Mouse (Mus musculus) monocyte, adult 2 months (primary cell): ENCODE data around the gene Entpd4b.
"Not testable (repeated sequence)": the region's sequence is repeated elsewhere in the genome, so short reads cannot be mapped to it uniquely, and the experiment has no call there.

Experiments used
- DNase-seq, 2 experiments: peaks; one replicate each; pipeline ENCODE4 v3.0.0; 2022; ENCODE audit warnings: low spot score in 2 of 2, low read depth in 1 of 2

Gene Entpd4b

GRCm38 (mm10) chr14:69555110-69555831, at the start of gene Entpd4b:
Gene Entpd4b (plus strand): TSS chr14:69555424.
- not testable (repeated sequence) for DNase-seq

- not testable (repeated sequence) for DNase-seq
These were observed 48.2 kb upstream of the Entpd4b start for GRCm38 (mm10) chr14:69507000-69507399.

GRCm38 (mm10) chr14:69512449-69512848, 42.8 kb upstream of the Entpd4b start, which contains the start of gene Gm27179:
Gene Gm27179 (minus strand): TSS chr14:69512549.
- DNase-seq = not testable (repeated sequence)

GRCm38 (mm10) chr14:69520810-69521209, 34.4 kb upstream of the Entpd4b start:
- not testable (repeated sequence) for DNase-seq

GRCm38 (mm10) chr14:69523001-69523400, 32.2 kb upstream of the Entpd4b start:
- not testable (repeated sequence) for DNase-seq

GRCm38 (mm10) chr14:69526202-69526601, 29.0 kb upstream of the Entpd4b start:
- not testable (repeated sequence) for DNase-seq

GRCm38 (mm10) chr14:69536539-69536938, 18.7 kb upstream of the Entpd4b start:
- DNase-seq = not testable (repeated sequence)

- DNase-seq = not testable (repeated sequence)
These were observed 15.1 kb upstream of the Entpd4b start for GRCm38 (mm10) chr14:69540113-69540512.

- DNase-seq = not testable (repeated sequence)
These were observed 12.5 kb upstream of the Entpd4b start for GRCm38 (mm10) chr14:69542695-69543094.

GRCm38 (mm10) chr14:69544033-69544432, 11.2 kb upstream of the Entpd4b start:
- DNase-seq = not testable (repeated sequence)

GRCm38 (mm10) chr14:69545052-69545451, 10.2 kb upstream of the Entpd4b start:
- not testable (repeated sequence) for DNase-seq

GRCm38 (mm10) chr14:69547310-69547709, 7.9 kb upstream of the Entpd4b start:
- not testable (repeated sequence) for DNase-seq

- DNase-seq = not testable (repeated sequence)
These were observed 1.6 kb downstream of the Entpd4b start for GRCm38 (mm10) chr14:69556820-69557219.

GRCm38 (mm10) chr14:69557550-69557949, 2.3 kb downstream of the Entpd4b start:
- DNase-seq = not testable (repeated sequence)
